Comparison of ENCODE assay signal across 15 mouse cellular contexts in the genomic region with DNA sequence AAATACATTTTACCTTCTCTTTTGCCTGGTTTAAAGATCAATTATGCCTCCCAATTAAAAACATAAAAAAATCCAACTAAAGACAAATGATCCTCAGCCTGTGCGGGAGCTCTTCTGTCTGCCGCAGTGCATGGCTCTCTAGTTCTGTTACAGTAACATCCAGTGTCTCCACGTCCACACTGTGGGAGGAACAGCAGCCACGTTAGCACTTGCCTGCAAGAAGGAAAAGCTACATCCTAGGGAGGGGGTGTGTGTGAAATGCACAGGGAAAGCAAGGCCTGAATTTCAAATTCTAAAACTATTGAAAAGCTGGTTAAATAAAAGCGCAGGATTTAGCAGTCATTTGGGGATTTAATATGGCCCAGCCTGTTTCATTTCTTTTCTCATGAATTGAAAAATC.
DNase-seq lines count a peak whose midpoint lies in the region; ATAC-seq and TF ChIP-seq lines count a peak whose summit lies in the region.
"Had no signal": no experiment of that assay in that cellular context is flagged by ENCODE, and none has a peak within 500 bp of the region (broad histone marks: within the 10 kb centered on the region; RNA-seq: fewer than 3 reads in every experiment).

No protein-coding gene starts in this region.

- H3K4me3 ChIP-seq in hindbrain, postnatal 0 days (ENCODE audit: low read length), result no peak overlapping the region
- H3K4me3 ChIP-seq in hindbrain, embryonic 12.5 days, result no peak overlapping the region
- H3K4me3 ChIP-seq: limb, embryonic 12.5 days; myocyte had no signal

- no peak for TF ChIP-seq CTCF in hindbrain, postnatal 0 days (IDR thresholded peaks at IDR 0.05; ENCODE audit: low read depth)

- no peaks in the 10 kb centered on the region for H3K27me3 ChIP-seq in hindbrain, postnatal 0 days (ENCODE audit: insufficient read depth, low read length)
- no peaks in the 10 kb centered on the region for H3K27me3 ChIP-seq in hindbrain, embryonic 12.5 days
- H3K27me3 ChIP-seq: limb, embryonic 12.5 days had no signal

- peak; percentile 31 for DNase-seq in hindbrain, postnatal 0 days (ENCODE audit: low spot score)
- DNase-seq in brain, adult 2 months (ENCODE audit: low read depth, low spot score), result peak; percentile 87
- peak; percentile 20 to 74 for DNase-seq in frontal cortex, adult 2 months (ENCODE audit: extremely low spot score in 1 of 2, low spot score in 1 of 2)
- peak; percentile 11 for DNase-seq in retina, embryonic 14.5 days (ENCODE audit: low spot score)
- DNase-seq in yolk sac, embryonic 10.5 days (ENCODE audit: low spot score), result no peak
- DNase-seq: B cell, adult 2 months; cerebellum, adult 9-10 months; lung, postnatal 4 days; thymus, adult 2 months had no signal

- WGBS in hindbrain, postnatal 0 days, result 46% methylated on average over 5 of the region's 5 CpGs
- 58% methylated on average over 5 of the region's 5 CpGs for WGBS in hindbrain, embryonic 12.5 days

- no peaks in the 10 kb centered on the region for H3K9me3 ChIP-seq in hindbrain, postnatal 0 days (ENCODE audit: low read length)
- no peaks in the 10 kb centered on the region for H3K9me3 ChIP-seq in hindbrain, embryonic 12.5 days (replicated peaks)
- H3K9me3 ChIP-seq: limb, embryonic 12.5 days had no signal

- H3K4me1 ChIP-seq in hindbrain, postnatal 0 days (ENCODE audit: insufficient read depth, low read length), result no peaks in the 10 kb centered on the region
- H3K4me1 ChIP-seq in hindbrain, embryonic 12.5 days, result no peaks in the 10 kb centered on the region
- H3K4me1 ChIP-seq: limb, embryonic 12.5 days had no signal

- no peaks in the 10 kb centered on the region for H3K36me3 ChIP-seq in hindbrain, postnatal 0 days (ENCODE audit: insufficient read depth, low read length)
- H3K36me3 ChIP-seq in hindbrain, embryonic 12.5 days, result no peaks in the 10 kb centered on the region
- H3K36me3 ChIP-seq: limb, embryonic 12.5 days had no signal

- H3K9ac ChIP-seq in hindbrain, postnatal 0 days (replicated peaks; ENCODE audit: low read length), result no peak overlapping the region
- H3K9ac ChIP-seq in hindbrain, embryonic 12.5 days, result no peak overlapping the region
- H3K9ac ChIP-seq: limb, embryonic 12.5 days had no signal

- H3K4me2 ChIP-seq in hindbrain, postnatal 0 days (ENCODE audit: low read depth, low read length), result no peak overlapping the region
- no peak overlapping the region for H3K4me2 ChIP-seq in hindbrain, embryonic 12.5 days (replicated peaks)
- H3K4me2 ChIP-seq: limb, embryonic 12.5 days had no signal

- no peak overlapping the region for H3K27ac ChIP-seq in hindbrain, postnatal 0 days
- no peak overlapping the region for H3K27ac ChIP-seq in hindbrain, embryonic 12.5 days
- H3K27ac ChIP-seq: kidney, postnatal 0 days; limb, embryonic 12.5 days had no signal

- no peak for ATAC-seq in hindbrain, postnatal 0 days
- ATAC-seq in hindbrain, embryonic 12.5 days (ENCODE audit: low FRiP score), result no peak
- no peak for ATAC-seq in cerebellum, adult (ENCODE audit: insufficient number of reproducible peaks, low FRiP score, low TSS enrichment)
- ATAC-seq in megakaryocyte, adult 5-6 weeks (ENCODE audit: poor library complexity, severe bottlenecking), result no peak
